Mouse (Mus musculus) CD8-positive naive resting alpha-beta T cell, adult 2 months (primary cell): ENCODE measurements around the gene Casp6.

Experiments used
- DNase-seq, 2 experiments: peaks; one replicate each; pipeline ENCODE4 v3.0.0; 2022; ENCODE audit warnings: low read depth in 2 of 2, low spot score in 2 of 2

The Casp6 gene

GRCm38 (mm10) chr3:129918434-129918833, 17.2 kb downstream of the Casp6 start:
- peak in 1 of 2 experiments; percentile 38 for DNase-seq

- no peak for DNase-seq
These were observed 22.4 kb downstream of the Casp6 start for GRCm38 (mm10) chr3:129923581-129923980.

- DNase-seq: no peak
These were observed 24.6 kb downstream of the Casp6 start for GRCm38 (mm10) chr3:129925861-129926260.

GRCm38 (mm10) chr3:129930213-129930778, 29.1 kb downstream of the Casp6 start:
- no peak for DNase-seq

GRCm38 (mm10) chr3:129932443-129932842, 31.2 kb downstream of the Casp6 start:
- peak in 1 of 2 experiments; percentile 21 for DNase-seq

DNA sequence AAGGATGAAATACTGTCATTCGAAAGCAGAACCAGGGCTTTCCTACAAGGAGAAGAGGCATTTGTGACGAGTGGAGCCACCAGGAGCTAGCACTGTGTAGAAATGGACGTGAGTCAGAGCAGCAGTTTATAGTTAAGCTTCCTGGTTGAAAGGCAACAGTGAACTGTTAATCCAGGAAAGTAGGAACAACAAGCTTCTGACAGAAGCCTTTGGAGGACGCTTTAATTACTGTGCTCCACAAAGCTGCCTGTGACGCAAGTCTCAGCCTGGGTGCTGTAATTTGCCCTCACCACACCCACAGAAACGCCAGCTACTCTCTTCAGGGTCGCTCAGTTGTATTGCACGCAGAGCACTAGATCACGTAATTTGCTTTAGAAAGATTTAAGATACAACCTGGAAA, 35.3 kb downstream of the Casp6 start:
- no peak for DNase-seq

DNA sequence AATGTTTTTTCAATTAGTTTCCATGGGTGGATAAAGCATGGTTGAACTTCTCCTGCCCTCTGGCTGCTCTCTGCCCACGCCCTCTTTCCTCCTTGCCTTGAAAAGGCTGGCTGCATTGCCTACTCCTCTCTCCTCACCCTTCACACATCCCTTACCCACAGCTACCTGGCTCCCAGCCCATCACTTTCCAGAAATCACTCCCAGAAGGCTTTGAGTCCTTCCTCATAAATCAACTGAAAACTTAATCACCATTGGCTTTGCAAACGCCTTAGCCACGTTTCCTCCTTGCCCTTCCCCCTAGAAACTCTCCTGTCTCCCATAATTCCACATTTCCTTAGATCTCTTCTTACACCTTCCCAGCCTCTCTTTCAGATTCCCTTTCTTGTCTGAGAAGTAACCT, 36.6 kb downstream of the Casp6 start:
- no peak for DNase-seq

DNA sequence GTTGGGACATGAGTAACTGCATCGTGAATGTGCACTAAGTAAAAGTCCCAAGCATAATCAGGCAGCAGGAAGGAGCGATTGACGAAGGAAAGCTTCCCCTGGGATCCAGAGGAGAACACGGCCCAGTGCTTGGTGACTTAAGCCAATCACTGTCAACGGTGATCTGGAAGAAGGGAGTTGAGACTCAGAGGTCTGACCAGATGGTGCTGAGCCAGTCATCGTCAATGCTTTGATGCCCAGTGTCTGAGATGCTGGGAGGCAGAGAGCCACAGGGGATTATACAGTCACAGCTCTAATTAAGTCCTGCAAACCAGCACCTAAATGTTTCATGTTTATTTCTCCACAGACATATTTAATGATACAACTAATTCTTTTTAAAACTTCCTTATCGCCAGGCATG, 37.8 kb downstream of the Casp6 start:
- DNase-seq: no peak

- DNase-seq: no peak
These were observed 39.6 kb downstream of the Casp6 start for GRCm38 (mm10) chr3:129940780-129941179.

DNA sequence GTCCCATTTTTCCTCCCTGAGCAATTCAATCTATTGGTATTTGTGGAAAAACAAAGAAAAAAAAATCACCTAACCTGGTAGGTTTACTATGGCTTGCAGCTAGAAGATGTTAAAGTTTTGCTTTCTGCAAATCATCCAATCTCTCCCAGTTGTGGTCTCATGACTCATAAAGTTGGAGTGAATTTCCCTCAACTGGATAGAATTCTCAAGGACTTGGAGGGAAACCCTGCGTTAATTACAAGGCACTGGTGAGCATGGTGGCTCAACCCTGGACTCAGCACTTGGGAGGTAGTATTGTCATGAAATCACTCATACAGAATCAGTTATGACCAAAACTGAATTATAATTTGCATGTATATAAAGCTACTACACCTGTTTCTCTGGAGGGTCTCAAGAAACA, 40.1 kb downstream of the Casp6 start:
- DNase-seq: no peak

- no peak for DNase-seq
These were observed 42.6 kb downstream of the Casp6 start for GRCm38 (mm10) chr3:129943813-129944212.

DNA sequence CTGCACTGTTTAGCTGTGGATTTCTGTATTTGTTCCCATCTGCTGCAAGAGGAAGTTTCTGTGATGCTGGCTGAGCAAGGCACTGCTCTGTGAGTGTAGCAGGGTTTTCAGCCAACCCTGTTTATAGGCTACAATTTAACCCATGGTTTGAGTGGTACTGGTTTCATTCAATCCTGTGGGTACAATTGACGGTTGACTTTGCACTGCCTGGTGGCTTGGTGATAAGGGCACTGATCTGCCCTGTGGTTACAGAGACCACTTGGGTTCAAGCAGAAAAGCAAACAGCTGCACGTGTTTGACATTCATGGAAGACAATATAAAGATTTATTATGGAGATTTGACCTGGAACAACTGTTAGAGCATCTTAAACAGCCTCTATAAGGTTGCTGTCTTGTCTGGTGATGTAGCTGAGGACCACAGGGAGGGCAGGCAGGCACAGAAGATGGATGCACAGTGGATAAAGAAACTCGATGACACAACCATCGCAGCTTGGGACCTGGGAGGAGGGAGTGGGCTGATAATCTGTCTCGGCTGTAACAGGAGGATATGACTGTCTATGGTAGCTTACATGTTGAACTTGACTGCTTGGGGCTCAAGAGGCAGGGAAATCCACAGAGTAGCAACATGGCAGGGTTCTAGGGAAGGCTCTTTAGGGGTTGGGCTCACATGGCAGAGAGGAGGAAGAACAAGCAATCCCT, 45.1 kb downstream of the Casp6 start:
- no peak for DNase-seq

DNA sequence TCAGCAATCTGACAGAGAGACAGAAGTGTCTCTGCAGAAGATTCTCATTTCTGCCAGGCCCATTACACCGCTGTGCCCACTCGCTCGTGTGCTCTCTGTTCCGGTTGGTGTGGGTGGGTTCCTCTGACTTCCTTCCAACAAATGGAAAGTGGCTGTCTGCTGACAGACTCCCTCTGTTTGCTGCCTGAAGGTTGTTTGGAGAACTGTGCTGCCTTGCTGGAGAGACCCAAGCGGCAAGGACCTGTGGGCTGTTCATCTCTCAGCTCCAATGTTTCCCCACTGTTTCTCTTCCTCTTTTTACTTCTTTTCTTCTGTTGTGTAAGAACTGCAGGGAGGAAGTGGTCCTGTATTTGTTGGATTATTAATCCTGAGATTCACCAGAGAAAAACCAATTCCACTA, 47.1 kb downstream of the Casp6 start:
- no peak for DNase-seq

GRCm38 (mm10) chr3:129949158-129949773, 48.0 kb downstream of the Casp6 start:
- DNase-seq: no peak

- DNase-seq: no peak
These were observed 52.1 kb downstream of the Casp6 start for GRCm38 (mm10) chr3:129953296-129953695.

- no peak for DNase-seq
These were observed 61.3 kb downstream of the Casp6 start for GRCm38 (mm10) chr3:129962533-129962932.
